Mouse (Mus musculus) heart, adult 9 months (tissue): ENCODE data around the gene Foxp1.
A peak's percentile ranks its signal among the peaks of the same experiment; 100 is the strongest.

ENCODE experiments used
- DNase-seq, 2 experiments: peaks; one replicate each; pipeline ENCODE4 v3.0.0; 2022; ENCODE audit warnings: low spot score in 2 of 2

Gene Foxp1

DNA sequence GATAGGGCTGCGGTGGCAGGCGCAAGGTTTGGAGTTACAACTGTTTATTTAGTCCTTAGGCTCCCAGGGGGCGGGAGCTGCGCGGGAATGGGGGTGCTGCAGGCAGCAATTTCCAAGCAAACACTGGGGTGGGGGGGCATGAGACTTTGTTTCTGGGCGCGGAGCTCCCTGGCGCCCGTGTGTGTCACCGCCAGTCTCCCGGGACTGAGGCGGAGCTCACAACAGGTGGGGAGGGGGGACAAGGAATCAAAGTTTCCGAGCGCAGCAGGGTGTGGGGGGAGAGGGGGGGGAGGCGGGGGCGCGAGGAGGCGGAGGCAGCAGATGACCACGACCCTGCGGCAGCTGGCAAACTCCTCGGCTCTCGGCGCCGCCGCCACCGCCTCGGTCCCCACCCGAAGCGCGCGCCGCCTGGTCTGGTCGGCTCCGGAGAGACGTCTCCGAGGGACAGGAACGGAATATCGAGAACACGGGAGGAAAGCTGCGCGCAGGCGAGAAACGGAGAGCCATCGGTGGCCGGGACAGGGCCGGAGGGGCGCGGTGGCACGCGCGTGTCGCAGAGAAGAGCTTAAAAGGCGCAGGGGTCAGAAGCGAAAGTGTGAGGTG lies 1.4 kb downstream of the Foxp1 start:
- peak; percentile 63 to 64 for DNase-seq

- no peak for DNase-seq
These were observed 1.9 kb downstream of the Foxp1 start for GRCm38 (mm10) chr6:99520676-99521037.

DNA sequence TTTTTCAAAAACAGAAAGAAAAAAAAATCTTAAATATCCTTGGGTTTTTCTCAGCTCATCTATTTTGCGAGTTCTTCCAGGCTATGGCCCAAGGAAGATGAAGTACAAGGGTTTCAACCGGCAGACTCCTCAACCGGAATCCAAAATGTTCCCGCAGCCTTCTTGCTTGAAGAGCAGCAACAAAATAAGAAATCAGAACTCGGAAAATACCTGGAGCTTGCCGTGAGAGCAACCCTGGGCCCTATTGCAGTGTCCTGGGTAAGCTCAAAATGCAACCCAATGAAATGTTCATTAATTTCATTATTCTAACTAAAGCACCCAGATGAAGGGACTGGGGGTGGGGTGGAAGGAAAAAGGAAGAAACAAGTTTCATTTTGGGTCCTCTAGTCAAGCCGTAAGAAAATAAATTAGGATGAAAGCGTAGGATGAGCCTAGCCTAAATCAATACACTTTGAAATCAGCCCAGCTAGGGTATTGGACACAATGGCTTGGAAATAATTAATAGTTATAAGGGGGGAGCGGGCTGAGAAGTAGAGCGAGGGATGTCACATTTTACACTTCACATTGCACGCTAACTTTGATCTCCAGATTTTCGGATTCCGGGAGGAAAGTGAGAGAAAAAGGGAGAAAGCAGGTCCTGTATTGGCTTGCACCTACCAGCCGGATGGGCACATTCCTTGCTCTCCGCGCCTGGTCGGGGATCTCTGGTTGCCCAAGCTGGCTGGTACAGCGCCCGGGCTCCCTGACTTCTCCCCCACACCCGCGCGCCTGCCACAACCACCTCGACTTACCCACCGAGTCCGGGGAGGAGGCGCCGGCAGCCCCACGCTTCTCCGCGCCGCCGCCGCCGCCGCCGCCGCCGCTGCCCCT lies 2.5 kb downstream of the Foxp1 start:
- peak in 1 of 2 experiments; percentile 29 for DNase-seq

DNA sequence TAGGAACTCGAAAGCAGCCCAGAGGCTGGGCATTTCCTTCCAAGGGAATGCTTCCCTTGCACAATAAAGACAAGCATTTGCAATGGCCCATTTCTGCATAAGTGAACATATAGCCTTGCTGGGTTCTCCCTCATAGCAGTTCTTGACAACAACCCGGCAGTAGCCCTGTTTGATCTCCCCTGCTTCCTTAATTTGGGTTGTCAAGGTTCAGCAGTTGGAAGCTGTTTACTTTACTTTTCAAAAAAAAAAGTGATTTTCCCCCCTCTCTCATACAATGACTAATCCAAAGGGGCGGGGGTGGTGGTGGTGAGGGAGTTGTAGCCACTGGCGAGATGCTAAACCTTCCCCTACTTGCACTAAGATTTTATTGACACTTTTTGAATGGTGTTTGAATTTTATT lies 3.5 kb downstream of the Foxp1 start:
- DNase-seq: no peak

- no peak for DNase-seq
These were observed 6.8 kb downstream of the Foxp1 start for GRCm38 (mm10) chr6:99515667-99516199.

DNA sequence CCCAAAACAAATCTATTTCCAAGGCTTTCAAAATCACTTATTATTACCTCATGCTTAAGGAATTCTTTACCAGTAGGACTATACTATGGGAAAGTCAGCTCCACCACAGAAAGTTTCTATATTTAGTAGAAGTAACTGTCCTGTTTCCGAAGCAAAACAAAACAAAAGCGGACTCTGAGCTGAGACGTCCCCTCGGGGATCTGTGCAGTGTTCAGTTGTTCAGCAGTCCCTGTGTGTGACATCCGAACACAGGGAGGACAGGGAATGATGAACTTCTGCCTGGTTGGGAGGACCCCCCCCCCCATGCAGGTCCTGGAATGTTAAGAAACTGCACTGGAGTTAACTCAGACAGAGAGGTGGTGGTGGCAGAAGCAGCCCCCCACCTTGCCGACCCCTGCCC lies 10.7 kb downstream of the Foxp1 start:
- no peak for DNase-seq

GRCm38 (mm10) chr6:99509189-99509592 lies 13.3 kb downstream of the Foxp1 start:
- DNase-seq: peak in 1 of 2 experiments; percentile 35

GRCm38 (mm10) chr6:99506816-99507215 lies 15.7 kb downstream of the Foxp1 start:
- no peak for DNase-seq

DNA sequence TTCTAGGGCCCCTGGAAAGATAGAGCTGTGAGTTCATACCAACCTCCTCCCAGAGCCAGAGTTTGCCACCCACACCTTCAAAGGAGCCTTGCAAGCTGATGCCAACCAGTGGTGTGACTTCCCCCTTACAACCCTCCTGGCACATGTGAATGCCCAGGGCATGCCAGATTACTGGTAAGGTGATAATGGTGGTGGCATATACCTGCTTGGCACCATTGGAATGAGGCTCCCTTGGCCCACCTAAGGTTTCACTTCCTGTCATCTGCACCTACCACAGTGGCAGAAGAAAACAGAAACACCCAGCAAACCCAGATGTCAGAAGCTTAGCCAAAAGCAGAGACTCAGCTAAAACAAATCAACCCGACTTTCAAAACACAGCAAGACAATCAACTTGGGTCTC lies 18.8 kb downstream of the Foxp1 start:
- DNase-seq: no peak

- no peak for DNase-seq
These were observed 19.8 kb downstream of the Foxp1 start for GRCm38 (mm10) chr6:99502727-99503126.

DNA sequence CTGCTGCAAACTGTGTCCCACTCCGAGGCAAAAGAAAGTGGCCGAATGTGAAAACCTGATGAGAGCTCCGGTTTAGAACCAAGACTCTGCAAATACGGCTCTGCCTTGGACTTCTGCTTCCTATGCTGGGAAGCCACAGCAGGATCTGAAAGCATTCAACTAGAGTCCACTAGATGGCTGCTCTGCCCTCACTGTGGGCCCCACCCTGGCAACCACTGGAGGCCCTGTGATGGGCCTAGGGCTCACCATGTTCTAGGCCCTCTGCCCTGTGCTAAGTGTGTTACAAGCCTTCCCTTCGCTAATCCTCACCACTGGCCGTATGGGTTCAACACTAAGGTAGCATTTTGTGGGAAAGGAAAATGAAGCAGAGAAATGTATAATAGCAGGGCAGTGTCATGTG lies 20.2 kb downstream of the Foxp1 start:
- no peak for DNase-seq

GRCm38 (mm10) chr6:99500570-99501270 lies 21.8 kb downstream of the Foxp1 start:
- no peak for DNase-seq

DNA sequence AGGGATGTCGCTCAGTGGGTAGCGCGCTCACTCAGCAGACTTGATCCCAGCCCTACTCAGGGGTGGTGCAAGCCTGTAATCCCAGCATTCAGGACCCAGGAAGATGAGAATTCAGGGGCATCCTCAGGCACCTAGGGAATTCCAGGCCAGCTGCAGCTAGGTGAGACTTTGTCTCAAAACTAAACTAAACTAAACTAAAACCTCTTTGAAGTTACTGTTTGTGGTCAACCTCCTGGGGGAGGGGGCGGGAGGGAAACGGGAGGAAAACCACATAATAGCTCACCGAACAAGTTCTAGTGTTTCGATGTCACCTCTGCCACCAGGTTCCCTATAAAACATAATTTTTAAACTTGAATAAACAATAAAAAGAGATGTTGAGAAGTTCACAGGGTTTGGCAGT lies 24.4 kb downstream of the Foxp1 start:
- no peak for DNase-seq

- no peak for DNase-seq
These were observed 26.4 kb downstream of the Foxp1 start for GRCm38 (mm10) chr6:99496114-99496513.

GRCm38 (mm10) chr6:99492937-99493336 lies 29.6 kb downstream of the Foxp1 start:
- DNase-seq: no peak

DNA sequence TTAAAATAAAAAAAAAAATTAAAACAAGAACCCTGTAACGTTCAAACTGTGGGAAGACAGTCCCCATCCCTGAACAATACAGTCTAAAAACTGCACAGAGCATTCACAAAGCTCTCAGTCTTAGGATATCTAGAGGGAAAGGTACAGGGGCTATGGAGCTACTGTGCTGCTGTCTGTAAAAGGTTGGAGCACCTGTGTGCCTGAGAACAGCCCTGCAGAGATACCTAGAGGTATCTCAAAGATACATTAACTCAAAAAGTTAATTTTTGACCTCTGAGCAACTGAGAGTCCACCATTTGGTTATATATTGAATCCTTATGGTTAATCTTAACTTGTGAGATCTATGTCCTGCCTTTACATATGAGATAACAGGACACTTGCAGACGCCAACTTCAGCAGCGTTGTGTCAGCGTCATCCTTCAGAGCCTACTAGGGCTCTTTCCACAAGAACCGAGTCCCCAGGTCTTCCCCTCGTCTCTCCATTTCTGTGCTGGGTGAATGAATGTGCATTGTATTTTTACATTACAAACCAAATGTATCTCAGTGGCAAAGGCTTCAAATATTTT lies 30.5 kb downstream of the Foxp1 start:
- no peak for DNase-seq

DNA sequence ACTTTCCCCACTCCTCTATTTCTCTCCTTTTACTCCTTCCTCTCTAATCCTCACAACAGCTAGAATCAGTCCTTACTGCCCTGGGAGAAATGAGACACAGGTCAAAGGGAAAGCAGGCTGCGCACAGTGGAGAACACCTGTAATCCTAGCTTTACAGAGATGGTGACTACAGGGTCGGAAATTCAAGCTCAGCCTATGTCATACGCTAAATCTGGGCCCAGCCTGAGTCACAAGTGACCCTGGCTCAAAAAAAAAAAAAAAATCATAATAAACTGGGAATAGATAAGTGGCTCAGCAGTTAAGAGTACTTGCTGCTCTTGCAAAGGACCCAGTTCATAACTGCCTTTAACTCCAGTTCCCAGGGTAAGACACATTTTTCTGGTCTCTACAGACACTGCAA lies 31.4 kb downstream of the Foxp1 start:
- DNase-seq: no peak

DNA sequence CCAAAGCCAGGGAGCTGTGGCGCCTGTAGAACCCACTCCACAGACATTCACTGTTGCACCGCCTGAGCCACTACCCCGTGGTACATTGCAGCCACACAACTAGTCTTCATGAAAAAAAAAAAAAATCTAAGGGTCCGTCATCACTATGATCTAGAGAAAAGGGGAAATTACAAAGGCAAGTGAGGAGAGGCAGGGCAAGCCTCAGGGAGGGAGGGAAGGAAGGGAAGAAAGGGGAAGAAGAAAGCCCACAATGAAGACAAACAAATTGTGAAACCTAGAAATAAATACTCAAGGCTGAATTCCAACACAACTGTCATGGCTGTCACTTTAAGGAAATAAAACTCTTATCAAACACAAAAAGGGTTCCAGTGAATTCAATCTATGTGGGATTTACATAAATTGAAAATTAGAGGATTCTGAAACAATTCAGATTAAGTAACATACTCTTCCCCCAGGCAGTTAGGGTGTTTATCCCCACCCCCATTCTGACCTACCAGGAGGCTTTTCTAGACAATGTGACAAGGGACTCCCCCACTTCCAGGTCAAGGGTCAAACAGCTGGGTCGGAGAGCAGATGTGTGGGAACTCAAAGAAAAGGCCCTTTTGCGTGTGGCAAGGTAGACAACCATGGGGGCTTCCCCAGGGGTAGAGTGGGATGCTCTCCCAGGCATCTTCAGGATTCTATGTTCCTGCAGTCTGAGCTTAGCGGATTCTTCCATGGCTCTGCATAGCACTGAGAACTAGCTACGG lies 32.4 kb downstream of the Foxp1 start:
- DNase-seq: no peak

- DNase-seq: no peak
These were observed 33.1 kb downstream of the Foxp1 start for GRCm38 (mm10) chr6:99489423-99489822.

DNA sequence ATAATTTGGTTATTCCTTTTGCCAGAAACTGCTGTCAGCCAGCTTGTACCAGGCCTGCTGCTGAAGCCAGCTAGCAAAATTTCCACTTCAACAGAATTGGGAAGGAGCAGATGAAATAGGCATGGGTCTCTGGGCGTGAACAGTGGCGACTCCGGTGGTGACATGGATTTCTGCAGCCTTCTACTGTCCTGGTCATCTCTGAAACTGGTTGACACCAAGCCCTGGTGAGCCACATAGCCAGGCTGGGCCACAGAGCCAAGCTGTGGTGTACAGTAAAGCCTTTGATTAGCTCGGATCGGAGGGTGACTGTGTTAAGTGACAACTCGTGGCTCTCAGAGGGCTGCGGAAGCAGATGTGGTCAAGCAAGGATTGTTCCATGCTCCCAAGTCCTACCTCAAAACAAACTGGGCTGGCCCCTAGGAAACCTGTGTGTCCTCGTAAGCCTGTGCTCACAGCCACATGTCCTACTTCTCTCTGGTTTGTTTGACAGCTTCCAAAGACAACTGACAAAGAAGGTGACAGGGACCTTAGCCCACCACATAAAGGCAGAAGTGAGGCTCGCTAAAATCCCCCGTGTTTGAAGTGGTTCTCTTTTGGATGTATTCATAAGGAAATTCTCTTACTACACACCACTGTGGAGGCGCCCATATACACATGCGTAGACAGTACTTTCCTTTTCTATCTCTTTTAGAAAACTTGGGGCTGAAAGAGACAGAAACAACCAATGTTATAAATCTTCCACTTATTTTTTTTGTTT lies 36.5 kb downstream of the Foxp1 start:
- DNase-seq: peak; percentile 11 to 23
